16 mouse cellular contexts compared by ENCODE assay signal in the genomic region with DNA sequence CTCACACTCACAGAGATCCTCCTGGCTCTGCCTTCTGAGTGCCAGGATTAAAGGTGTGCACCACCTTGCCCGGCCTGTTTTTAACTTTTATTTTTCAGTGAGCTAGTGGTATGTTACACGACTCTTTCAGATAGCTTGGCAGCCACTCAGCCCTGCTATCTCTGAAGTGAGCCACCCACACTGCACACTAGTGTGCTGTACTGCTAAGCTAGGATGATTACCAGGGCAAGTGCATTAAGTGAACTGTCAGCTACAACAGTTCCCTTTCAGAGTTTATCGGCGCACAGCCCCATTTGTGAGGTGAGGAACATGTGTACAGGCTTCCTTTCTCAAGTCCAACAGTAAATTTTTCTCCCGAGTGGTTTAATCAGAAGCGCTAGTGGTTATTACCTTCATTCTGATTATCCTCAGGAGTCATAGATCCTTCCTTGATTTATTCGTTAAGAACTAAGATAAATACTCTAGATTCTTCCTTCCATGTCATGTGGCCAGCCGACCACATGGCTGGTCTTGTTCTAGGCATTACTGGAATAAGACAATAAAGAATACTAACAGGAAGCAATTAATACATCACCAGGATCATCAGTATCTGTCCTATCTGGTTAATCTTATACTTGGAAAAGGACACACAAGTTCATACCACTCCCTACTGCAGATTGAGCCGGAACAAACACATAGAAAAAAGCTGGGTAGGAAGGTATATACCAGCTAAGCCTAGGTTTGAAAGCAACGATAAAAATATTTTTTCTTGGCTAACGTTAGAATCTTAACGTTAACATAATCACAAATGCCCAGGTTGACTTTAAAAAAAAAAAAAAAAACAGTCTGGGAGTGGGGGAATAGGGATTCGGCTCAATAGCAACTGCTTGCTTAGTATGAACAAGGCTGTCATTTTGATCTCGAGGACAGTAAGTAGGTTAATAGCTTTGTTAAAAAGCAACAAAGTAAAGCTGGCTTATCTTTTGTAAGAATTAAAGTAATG. TPM values are rescaled to one million over a fixed set of nuclear protein-coding genes. Genes with fewer than 3 reads are reported as not detected.
DNase-seq lines count a peak whose midpoint lies in the region; ATAC-seq lines count a peak whose summit lies in the region.
"Had no signal": no experiment of that assay in that cellular context is flagged by ENCODE, and none has a peak within 500 bp of the region (broad histone marks: within the 10 kb centered on the region; RNA-seq: fewer than 3 reads in every experiment).

No protein-coding gene starts in this region.

- no peaks in the 10 kb centered on the region for H3K9me3 ChIP-seq in midbrain, embryonic 15.5 days
- no peaks in the 10 kb centered on the region for H3K9me3 ChIP-seq in hindbrain, embryonic 11.5 days (ENCODE audit: control insufficient read depth, low read length)
- H3K9me3 ChIP-seq: embryonic facial prominence, embryonic 12.5 days; heart, embryonic 15.5 days had no signal

- H3K27me3 ChIP-seq in midbrain, embryonic 15.5 days (replicated peaks), result no peaks in the 10 kb centered on the region
- H3K27me3 ChIP-seq in hindbrain, embryonic 11.5 days (ENCODE audit: control insufficient read depth, insufficient read depth, low read length), result no peaks in the 10 kb centered on the region
- H3K27me3 ChIP-seq: embryonic facial prominence, embryonic 12.5 days; heart, embryonic 15.5 days had no signal

- no peak for ATAC-seq in midbrain, embryonic 15.5 days (replicated peaks)
- ATAC-seq in hindbrain, embryonic 11.5 days (ENCODE audit: low FRiP score), result no peak

- H3K4me2 ChIP-seq in midbrain, embryonic 15.5 days, result no peak overlapping the region
- H3K4me2 ChIP-seq in hindbrain, embryonic 11.5 days (replicated peaks; ENCODE audit: low read depth, low read length), result no peak overlapping the region
- H3K4me2 ChIP-seq: embryonic facial prominence, embryonic 12.5 days; heart, embryonic 15.5 days had no signal

- WGBS in midbrain, embryonic 15.5 days, result 83% methylated on average over 14 of the region's 14 CpGs
- WGBS in hindbrain, embryonic 11.5 days, result 83% methylated on average over 14 of the region's 14 CpGs

- peak; percentile 52 for DNase-seq in heart, adult 11 months
- DNase-seq in heart, adult 8-10 months (ENCODE audit: low spot score), result no peak
- peak; percentile 74 for DNase-seq in layer of hippocampus, adult 9-11 months
- no peak for DNase-seq in layer of hippocampus, postnatal 25 days (ENCODE audit: extremely low spot score in 1 of 2, low spot score in 1 of 2)
- DNase-seq in liver, result peak; percentile 85
- peak; percentile 53 to 71 for DNase-seq in spleen, postnatal 36 days (ENCODE audit: low spot score in 2 of 2)
- no peak for DNase-seq in hindbrain, embryonic 11.5 days (ENCODE audit: low spot score)
- DNase-seq: adrenal gland, adult 2 months; cerebellum, adult 11-12 months; kidney, postnatal 10 days; left cerebral cortex, postnatal 4 days; lung, postnatal 4 days; thymus, postnatal 14 days had no signal

- no peaks in the 10 kb centered on the region for H3K36me3 ChIP-seq in midbrain, embryonic 15.5 days (replicated peaks)
- no peaks in the 10 kb centered on the region for H3K36me3 ChIP-seq in hindbrain, embryonic 11.5 days (ENCODE audit: control insufficient read depth, insufficient read depth, low read length)
- H3K36me3 ChIP-seq: embryonic facial prominence, embryonic 12.5 days; heart, embryonic 15.5 days had no signal

- H3K4me3 ChIP-seq in midbrain, embryonic 15.5 days, result no peak overlapping the region
- H3K4me3 ChIP-seq in hindbrain, embryonic 11.5 days (ENCODE audit: low read depth, low read length), result no peak overlapping the region
- H3K4me3 ChIP-seq: embryonic facial prominence, embryonic 12.5 days; heart, embryonic 15.5 days had no signal

- no peak overlapping the region for H3K27ac ChIP-seq in midbrain, embryonic 15.5 days
- H3K27ac ChIP-seq in hindbrain, embryonic 11.5 days (ENCODE audit: low read depth, low read length), result no peak overlapping the region
- H3K27ac ChIP-seq: embryonic facial prominence, embryonic 12.5 days; heart, embryonic 15.5 days had no signal

- H3K9ac ChIP-seq in midbrain, embryonic 15.5 days, result no peak overlapping the region
- H3K9ac ChIP-seq in hindbrain, embryonic 11.5 days (ENCODE audit: low read depth, low read length), result no peak overlapping the region
- H3K9ac ChIP-seq: embryonic facial prominence, embryonic 12.5 days; heart, embryonic 15.5 days had no signal

- H3K4me1 ChIP-seq in midbrain, embryonic 15.5 days, result no peaks in the 10 kb centered on the region
- H3K4me1 ChIP-seq in hindbrain, embryonic 11.5 days (replicated peaks; ENCODE audit: control insufficient read depth, insufficient read depth, low read length), result no peaks in the 10 kb centered on the region
- H3K4me1 ChIP-seq: embryonic facial prominence, embryonic 12.5 days had no signal

RNA-seq across cellular contexts. Expression of gene Rnf145, which starts 6.4 kb away (rescaled TPM):
- 10 to 100 TPM; 11.0 to 21.4 (median 13.7) TPM for total RNA-seq in heart, adult 8-10 months (2022)
- 100 to 1,000 TPM in 1 of 2 experiments, 10 to 100 TPM in 1; 90.7 to 106 TPM for total RNA-seq in layer of hippocampus, postnatal 25 days (2021)
- 123 and 128 TPM in 2 replicates for polyA plus RNA-seq in midbrain, embryonic 15.5 days (2015; fragmentation: Nextera tagmentation; extraction: Ambion mirVana)
- 129 and 147 TPM in 2 replicates for polyA plus RNA-seq in hindbrain, embryonic 11.5 days (2014; fragmentation: Nextera tagmentation; extraction: Ambion mirVana)

RNA-seq across cellular contexts. Expression of gene Ublcp1, which starts 42.0 kb away (rescaled TPM):
- 10 to 100 TPM; 33.2 to 40.9 (median 39.4) TPM for total RNA-seq in heart, adult 8-10 months (2022)
- total RNA-seq in layer of hippocampus, postnatal 25 days (2021), result 10 to 100 TPM; 43.0 to 43.6 TPM
- polyA plus RNA-seq in midbrain, embryonic 15.5 days (2015; fragmentation: Nextera tagmentation; extraction: Ambion mirVana), result 61.4 and 63.0 TPM in 2 replicates
- polyA plus RNA-seq in hindbrain, embryonic 11.5 days (2014; fragmentation: Nextera tagmentation; extraction: Ambion mirVana), result 78.9 and 85.8 TPM in 2 replicates

Comparison
In these comparisons a context has a peak if more than half of its experiments do, and no peak if none do; other contexts are left out.
1. DNase-seq: peak in heart, adult 11 months (single experiment), layer of hippocampus, adult 9-11 months (single experiment), liver (single experiment) and spleen, postnatal 36 days (2 of 2); none in heart, adult 8-10 months (single experiment), layer of hippocampus, postnatal 25 days (0 of 2) and hindbrain, embryonic 11.5 days (single experiment).
2. RNA of gene Rnf145, which starts 6.4 kb away (total RNA-seq): 90.7 to 106 TPM in layer of hippocampus, postnatal 25 days; 11.0 to 21.4 TPM in heart, adult 8-10 months; every median in the first group is over 4 times any median in the second.